Mouse (Mus musculus) embryonic facial prominence, embryonic 14.5 days (tissue): ENCODE measurements around the gene Coa3. TPM values are rescaled to one million over a fixed set of nuclear protein-coding genes. Genes with fewer than 3 reads are reported as not detected.

Experiments used
- ATAC-seq: fragments of 200-750 bp; cut with Nextera tagmentation; 2 replicates; pipeline ENCODE4 v1.8.0; 2017; ENCODE audit warnings: low read depth, moderate number of reproducible peaks, moderate TSS enrichment
- DNase-seq: peaks from one replicate; pipeline ENCODE4 v3.0.0-alpha.2; 2015; ENCODE audit warnings: low spot score
- H3K27ac ChIP-seq: fragments of 300-500 bp; sonication (generic); replicated peaks from 2 replicates; pipeline ENCODE4 v1.5.1; 2014; ENCODE audit warnings: low read depth, mild to moderate bottlenecking, low read length, moderate library complexity
- H3K27me3 ChIP-seq: fragments of 300-500 bp; sonication (generic); replicated peaks from 2 replicates; pipeline ENCODE4 v1.6.1; 2014; ENCODE audit warnings: low read length; ENCODE audit not compliant: control insufficient read depth, insufficient read depth
- H3K36me3 ChIP-seq: fragments of 300-500 bp; sonication (generic); 2 replicates; pipeline ENCODE4 v1.6.1; 2014; ENCODE audit warnings: low read length, mixed read lengths; ENCODE audit not compliant: control insufficient read depth, insufficient read depth
- H3K4me1 ChIP-seq: fragments of 300-500 bp; sonication (generic); 2 replicates; pipeline ENCODE4 v1.6.1; 2014; ENCODE audit warnings: antibody characterized with exemption, low read length; ENCODE audit not compliant: control insufficient read depth, insufficient read depth
- H3K4me2 ChIP-seq: fragments of 300-500 bp; sonication (generic); 2 replicates; pipeline ENCODE4 v1.6.1; 2014; ENCODE audit warnings: low read depth, mild to moderate bottlenecking, low read length, moderate library complexity, mixed read lengths
- H3K4me3 ChIP-seq: fragments of 300-500 bp; sonication (generic); 2 replicates; pipeline ENCODE4 v1.5.1; 2014; ENCODE audit warnings: low read depth, mild to moderate bottlenecking, low read length
- H3K9ac ChIP-seq: fragments of 300-500 bp; sonication (generic); 2 replicates; pipeline ENCODE4 v1.6.1; 2014; ENCODE audit warnings: low read depth, mild to moderate bottlenecking, low read length, moderate library complexity, mixed read lengths
- H3K9me3 ChIP-seq: fragments of 300-500 bp; sonication (generic); 2 replicates; pipeline ENCODE4 v1.6.1; 2016; ENCODE audit warnings: low read length; ENCODE audit not compliant: control insufficient read depth
- WGBS: fragments of 180-500 bp; shearing (Covaris S2); extraction: QIAGEN DNeasy Blood & Tissue Kit; methylation state at CpG from one replicate; pipeline ENCODE4 v1.1.7; 2014; 5-methylcytosine and 5-hydroxymethylcytosine counted together
- polyA plus RNA-seq: library from polyadenylated mRNA; unstranded; fragments of >200 nt; fragmentation: Nextera tagmentation; extraction: Ambion mirVana; gene quantifications from 2 replicates; pipeline ENCODE4 v1.2.1, GENCODE M21; 2014

Coa3 gene
- polyA plus RNA-seq, 1 experiment from 2014 or later = 180 TPM

- 79% methylated on average over 2 of the region's 2 CpGs for WGBS
- no peak overlapping the region for H3K9ac ChIP-seq
- 0 out of 2 replicates have a peak, but pooled peaks cover 3% of the 10 kb centered on the region for H3K36me3 ChIP-seq
- H3K27me3 ChIP-seq = no peaks in the 10 kb centered on the region
- ATAC-seq (no peak), DNase-seq (no peak)
- H3K4me1 ChIP-seq = peaks cover 14% of the 10 kb centered on the region
- no peak overlapping the region for H3K4me2 ChIP-seq
- H3K9me3 ChIP-seq = no peaks in the 10 kb centered on the region
- no peak overlapping the region for H3K27ac ChIP-seq
- no peak overlapping the region for H3K4me3 ChIP-seq
These were observed 27.9 kb downstream of the Coa3 start for GRCm38 (mm10) chr11:101251031-101251430.

- ATAC-seq = no peak
These were observed 30.5 kb downstream of the Coa3 start for GRCm38 (mm10) chr11:101248258-101248994.

GRCm38 (mm10) chr11:101247521-101248030 is 31.3 kb downstream of the Coa3 start:
- Histone ChIP-seq H3K27me3 (no peaks in the 10 kb centered on the region), H3K4me1 (peaks cover 16% of the 10 kb centered on the region), H3K27ac (no peak overlapping the region), H3K36me3 (no peaks in the 10 kb centered on the region), H3K9ac (no peak overlapping the region), H3K4me2 (peak overlapping the region; percentile 95), H3K9me3 (no peaks in the 10 kb centered on the region), H3K4me3 (peak overlapping the region; percentile 68)
- 83% methylated on average over 6 of the region's 6 CpGs for WGBS
- no peak for ATAC-seq
- no peak for DNase-seq

More at GRCm38 (mm10) chr11:101248258-101248994, 30.5 kb downstream of the Coa3 start:
- no peaks in the 10 kb centered on the region for H3K36me3 ChIP-seq
- no peaks in the 10 kb centered on the region for H3K27me3 ChIP-seq
- no peaks in the 10 kb centered on the region for H3K9me3 ChIP-seq
- H3K4me2 ChIP-seq = peak overlapping the region; percentile 26
- peaks cover 21% of the 10 kb centered on the region for H3K4me1 ChIP-seq
- peak; percentile 88 for DNase-seq
- no peak overlapping the region for H3K9ac ChIP-seq
- WGBS = 30% methylated on average over 14 of the region's 14 CpGs
- H3K4me3 ChIP-seq = no peak overlapping the region
- no peak overlapping the region for H3K27ac ChIP-seq

- no peaks in the 10 kb centered on the region for H3K9me3 ChIP-seq
- DNase-seq (no peak), ATAC-seq (no peak; the same call in 1 of the 2 replicates)
- no peaks in the 10 kb centered on the region for H3K27me3 ChIP-seq
- H3K4me1 ChIP-seq = peaks cover 14% of the 10 kb centered on the region
- peak overlapping the region; percentile 76 for H3K9ac ChIP-seq
- H3K36me3 ChIP-seq = no peaks in the 10 kb centered on the region
- peak overlapping the region; percentile 83 for H3K27ac ChIP-seq
- peak overlapping the region; percentile 95 for H3K4me2 ChIP-seq
- 9% methylated on average over 7 of the region's 7 CpGs for WGBS
- peak overlapping the region; percentile 68 for H3K4me3 ChIP-seq
These were observed 32.3 kb downstream of the Coa3 start for GRCm38 (mm10) chr11:101246702-101247012.

GRCm38 (mm10) chr11:101245855-101246701 is 32.8 kb downstream of the Coa3 start, which contains the start of gene Ramp2:
TSS of gene Ramp2 (plus strand) at chr11:101246028.
- WGBS = under 1% methylated on average over 31 of the region's 63 CpGs
- H3K36me3 ChIP-seq = no peaks in the 10 kb centered on the region
- peaks cover 14% of the 10 kb centered on the region for H3K4me1 ChIP-seq
- ATAC-seq (peak; percentile 74), DNase-seq (peak; percentile 74)
- no peaks in the 10 kb centered on the region for H3K9me3 ChIP-seq
- H3K4me2 ChIP-seq = peak within 1 kb of the TSS; percentile 95
- peak within 1 kb of the TSS; percentile 76 for H3K9ac ChIP-seq
- H3K4me3 ChIP-seq = peak within 1 kb of the TSS; percentile 68
- no peaks in the 10 kb centered on the region for H3K27me3 ChIP-seq
- H3K27ac ChIP-seq = peak within 1 kb of the TSS; percentile 83

- H3K36me3 ChIP-seq = no peaks in the 10 kb centered on the region
- 11% methylated on average over 4 of the region's 4 CpGs for WGBS
- H3K9me3 ChIP-seq = no peaks in the 10 kb centered on the region
- DNase-seq (peak; percentile 66), ATAC-seq (no peak)
- peaks cover 14% of the 10 kb centered on the region for H3K4me1 ChIP-seq
- H3K4me2 ChIP-seq = peak overlapping the region; percentile 95
- peak overlapping the region; percentile 83 for H3K27ac ChIP-seq
- no peak overlapping the region for H3K9ac ChIP-seq
- no peaks in the 10 kb centered on the region for H3K27me3 ChIP-seq
- peak overlapping the region; percentile 68; the same call in 1 of the 2 replicates for H3K4me3 ChIP-seq
These were observed 33.8 kb downstream of the Coa3 start for GRCm38 (mm10) chr11:101245071-101245470.

GRCm38 (mm10) chr11:101238071-101238647 is 40.8 kb downstream of the Coa3 start:
- Histone ChIP-seq H3K36me3 (no peaks in the 10 kb centered on the region), H3K9me3 (no peaks in the 10 kb centered on the region), H3K27ac (peak overlapping the region; percentile 82), H3K4me3 (no peak overlapping the region), H3K4me1 (peaks cover 8% of the 10 kb centered on the region), H3K4me2 (no peak overlapping the region; the same call in 1 of the 2 replicates), H3K9ac (no peak overlapping the region), H3K27me3 (no peaks in the 10 kb centered on the region)
- ATAC-seq (peak; percentile 72; the same call in 1 of the 2 replicates), DNase-seq (peak; percentile 80)
- 24% methylated on average over 5 of the region's 5 CpGs for WGBS

- ATAC-seq (no peak), DNase-seq (no peak)
- H3K36me3 ChIP-seq = no peaks in the 10 kb centered on the region
- H3K4me1 ChIP-seq = peaks cover 14% of the 10 kb centered on the region
- 0 out of 2 replicates have a peak overlapping the region, but pooled peaks have one; percentile 82 for H3K27ac ChIP-seq
- H3K9me3 ChIP-seq = no peaks in the 10 kb centered on the region
- H3K9ac ChIP-seq = no peak overlapping the region
- no peak overlapping the region for H3K4me2 ChIP-seq
- H3K27me3 ChIP-seq = no peaks in the 10 kb centered on the region
- H3K4me3 ChIP-seq = no peak overlapping the region
- 85% methylated on average over 5 of the region's 5 CpGs for whole genome bisulfite sequencing
These were observed 42.1 kb downstream of the Coa3 start for GRCm38 (mm10) chr11:101236782-101237181.
